Mouse (Mus musculus): ENCODE results near the gene Fntb.

Fntb gene

DNA sequence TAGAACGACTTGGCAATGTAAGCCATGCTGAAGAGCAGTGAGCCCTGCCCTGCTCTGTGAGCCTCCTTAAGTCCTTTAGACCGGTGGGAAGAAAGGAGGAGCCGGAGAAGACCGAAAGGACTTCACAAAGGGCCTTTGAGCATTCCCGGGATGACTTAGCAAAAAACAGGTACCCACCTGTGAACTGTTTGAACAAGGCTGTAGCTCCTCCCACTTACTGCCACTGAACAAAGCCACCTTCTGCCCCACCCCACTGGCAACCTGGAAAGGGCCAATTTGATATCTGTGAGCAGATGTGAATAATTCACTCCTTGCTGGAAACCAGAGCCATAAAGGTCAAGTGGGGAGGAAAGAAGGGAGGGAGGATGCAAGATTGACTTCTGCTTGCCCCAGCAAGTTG, 30.0 kb downstream of the Fntb start, which contains the start of gene Gpx2:
Gene Gpx2, minus strand, starts transcription at position 205 of the 400 bp plus-strand sequence.
- no peak for DNase-seq (ENCODE audit: low read depth, low spot score)

DNA sequence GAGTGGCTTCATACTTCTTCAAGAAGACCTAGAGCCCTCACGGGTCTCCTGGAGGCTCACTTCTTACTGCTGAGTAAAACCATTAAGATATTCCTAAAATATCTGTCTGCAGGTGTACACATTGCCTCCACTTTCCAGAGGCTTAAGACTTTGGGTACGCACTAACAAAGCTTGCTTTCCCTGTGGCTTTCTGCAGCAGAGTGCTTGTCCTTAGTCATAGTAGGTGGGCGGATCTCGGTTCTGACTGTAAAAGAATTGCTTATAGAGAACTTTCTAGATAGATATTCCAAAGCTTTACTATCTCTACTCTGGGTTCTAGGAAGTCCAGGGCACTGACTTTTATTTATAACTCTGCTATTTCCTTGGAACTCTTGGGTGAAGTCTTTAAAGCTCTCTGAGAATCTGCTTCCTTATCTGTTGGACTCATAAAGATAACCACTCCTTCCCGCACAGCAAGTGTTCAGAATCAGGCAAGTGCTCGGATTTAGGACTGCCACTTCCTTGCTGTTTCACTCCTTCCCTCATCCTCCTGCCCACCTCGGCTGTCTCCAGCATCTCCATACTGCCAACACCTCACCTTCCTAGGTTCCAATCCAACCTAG, 31.6 kb downstream of the Fntb start:
- DNase-seq (ENCODE audit: low read depth, low spot score) = no peak

- no peak for DNase-seq (ENCODE audit: low read depth, low spot score)
These were observed 32.8 kb downstream of the Fntb start for GRCm38 (mm10) chr12:76798008-76798720.

- DNase-seq (ENCODE audit: low read depth, low spot score) = no peak
These were observed 37.6 kb downstream of the Fntb start for GRCm38 (mm10) chr12:76803028-76803427.

DNA sequence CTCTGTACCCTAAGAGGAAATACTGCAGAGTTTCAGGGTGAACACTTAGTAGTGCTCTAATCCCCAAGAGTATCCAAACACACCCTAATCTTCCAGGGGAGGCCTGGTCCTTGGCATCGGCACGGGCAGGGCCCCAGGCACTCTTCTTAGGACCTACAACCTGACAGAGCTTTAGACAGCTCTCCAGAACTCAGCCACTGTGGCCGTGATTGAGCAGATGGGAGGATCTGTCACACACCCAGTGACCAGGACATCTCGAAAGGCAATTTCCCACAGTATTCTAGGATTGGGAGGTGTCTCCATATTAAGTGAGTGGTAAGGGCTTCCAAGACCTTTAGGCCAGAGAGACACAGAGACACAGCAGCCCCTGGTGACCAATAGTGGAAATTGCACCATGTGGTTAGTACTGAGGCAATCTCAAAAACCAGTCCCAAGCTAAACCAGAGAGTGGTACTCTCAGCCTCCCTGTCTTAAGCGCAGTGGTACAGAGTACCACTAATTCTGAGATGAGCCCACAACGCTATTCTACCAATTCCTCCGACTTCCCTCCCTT, 38.4 kb downstream of the Fntb start:
- DNase-seq (ENCODE audit: low read depth, low spot score) = peak; percentile 34

DNA sequence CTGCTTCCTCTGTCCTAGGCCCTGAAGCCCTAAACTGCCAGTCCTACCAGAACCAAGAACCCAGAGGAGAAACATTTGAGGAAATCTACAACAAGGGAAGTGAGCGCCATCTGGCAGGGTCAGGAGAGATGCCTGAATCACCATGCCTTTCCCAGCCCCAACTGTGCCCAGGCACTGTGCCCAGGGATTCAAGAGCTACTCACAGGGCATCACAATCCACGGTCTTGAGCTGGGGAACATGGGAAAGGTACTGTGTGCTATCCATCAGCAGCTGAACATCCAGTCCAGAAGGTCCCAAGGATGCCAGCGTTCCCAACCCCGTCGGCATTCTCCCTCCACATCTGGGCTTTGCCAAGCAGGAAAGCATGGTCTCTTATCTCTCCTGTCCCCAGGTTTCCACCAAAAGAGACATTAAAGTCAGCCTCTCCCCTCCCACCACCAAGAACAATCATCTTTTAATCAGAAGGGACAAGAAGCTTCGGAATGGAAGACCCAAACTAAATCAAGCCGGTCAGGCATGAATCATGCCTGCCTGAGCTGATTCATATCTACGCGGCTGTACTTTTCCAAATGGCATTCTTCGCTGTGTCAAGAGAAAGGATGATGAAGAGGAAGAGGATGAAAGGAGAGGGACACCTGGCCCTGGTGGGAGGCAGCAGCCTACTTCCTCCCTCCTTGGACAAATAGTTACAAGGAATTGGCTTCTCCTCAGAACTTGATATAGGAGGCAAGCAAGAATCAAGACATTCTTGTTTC, 39.8 kb downstream of the Fntb start:
- no peak for DNase-seq (ENCODE audit: low read depth, low spot score)

- no peak for DNase-seq (ENCODE audit: low read depth, low spot score)
These were observed 42.4 kb downstream of the Fntb start for GRCm38 (mm10) chr12:76807796-76808195.

DNA sequence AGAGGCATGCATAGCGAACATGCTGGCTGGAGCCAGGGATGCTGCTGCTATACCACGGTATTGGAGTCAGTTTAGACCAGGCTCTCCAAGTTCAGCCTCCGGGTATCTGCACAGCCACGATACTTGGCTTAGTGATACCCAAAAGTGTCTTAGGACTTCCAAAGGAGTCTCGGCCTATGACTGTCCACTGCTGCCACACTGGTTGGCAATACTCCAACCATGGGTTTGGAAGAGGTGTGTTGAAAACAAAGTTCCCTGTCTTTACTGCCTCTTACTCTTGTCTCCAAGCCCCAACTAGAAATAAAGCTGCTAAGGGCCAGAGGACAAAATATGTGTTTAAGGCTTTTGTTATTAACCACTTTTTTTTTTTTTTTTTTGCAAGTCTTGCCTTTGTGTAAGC, 45.1 kb downstream of the Fntb start:
- DNase-seq (ENCODE audit: low read depth, low spot score) = no peak

DNA sequence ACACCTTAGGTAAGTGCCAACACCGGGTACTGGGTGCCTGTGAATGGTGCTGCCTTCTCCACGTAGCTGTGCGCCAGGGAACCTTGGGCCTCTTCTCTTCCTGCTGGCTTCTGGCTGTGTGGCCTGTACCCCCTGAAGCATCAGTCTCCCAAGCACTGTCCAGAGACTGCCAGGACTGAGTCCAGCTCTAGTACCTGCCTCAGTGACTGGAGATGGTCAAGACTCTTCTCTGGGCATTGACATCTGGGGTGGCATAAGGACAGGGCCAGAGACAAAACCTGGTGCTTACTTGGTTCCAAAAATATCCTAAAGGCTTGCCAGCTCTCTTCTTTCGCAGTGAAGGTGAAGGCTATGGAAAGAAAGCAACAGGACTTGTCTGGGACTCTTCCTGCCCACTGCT, 45.6 kb downstream of the Fntb start:
- DNase-seq (ENCODE audit: low read depth, low spot score) = no peak

- no peak for DNase-seq (ENCODE audit: low read depth, low spot score)
These were observed 48.2 kb downstream of the Fntb start for GRCm38 (mm10) chr12:76813543-76813942.

- no peak for DNase-seq (ENCODE audit: low read depth, low spot score)
These were observed 48.7 kb downstream of the Fntb start for GRCm38 (mm10) chr12:76814120-76814519.

- no peak for DNase-seq (ENCODE audit: low read depth, low spot score)
These were observed 51.3 kb downstream of the Fntb start for GRCm38 (mm10) chr12:76816720-76817119.

DNA sequence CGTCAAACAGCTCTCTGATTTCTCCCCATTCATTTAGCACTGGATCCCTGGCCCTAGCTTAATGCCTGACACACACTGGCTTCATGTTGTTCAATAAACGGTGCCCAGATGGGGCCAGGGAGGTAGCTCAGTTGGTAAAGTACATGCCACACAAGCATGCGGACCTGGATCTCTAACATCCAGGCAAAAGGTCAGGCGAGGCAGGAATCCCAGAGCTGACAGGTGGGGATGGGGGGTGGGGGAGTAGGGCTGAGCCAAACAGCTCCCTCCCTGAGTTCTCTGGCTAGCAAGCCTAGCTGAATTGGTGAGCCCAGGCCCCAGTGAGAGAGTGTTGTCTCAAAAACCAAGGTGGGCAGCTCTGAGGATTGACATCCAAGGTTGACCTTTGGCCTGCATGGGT, 51.8 kb downstream of the Fntb start:
- no peak for DNase-seq (ENCODE audit: low read depth, low spot score)

DNA sequence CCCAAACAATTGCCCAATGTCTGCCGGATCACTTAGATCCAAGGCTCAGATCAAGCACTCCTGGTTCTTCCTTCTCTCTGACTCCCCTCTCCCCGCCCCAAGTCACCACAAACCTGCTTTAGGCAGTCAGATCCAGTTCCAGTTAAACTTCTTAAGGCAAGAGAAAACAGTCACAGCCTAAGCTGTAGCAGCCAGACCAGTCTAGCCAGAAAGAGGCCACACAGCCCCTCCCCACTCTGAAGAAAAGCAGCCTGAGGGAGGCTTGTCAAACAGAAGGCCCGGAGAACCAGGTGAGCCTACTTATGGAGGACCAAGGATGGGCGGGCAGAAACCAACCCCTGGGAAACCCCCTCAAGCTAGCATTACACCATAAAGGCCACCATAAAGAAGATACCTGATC, 52.7 kb downstream of the Fntb start:
- no peak for DNase-seq (ENCODE audit: low read depth, low spot score)

- DNase-seq (ENCODE audit: low read depth, low spot score) = no peak
These were observed 53.5 kb downstream of the Fntb start for GRCm38 (mm10) chr12:76818908-76819307.

- no peak for DNase-seq (ENCODE audit: low read depth, low spot score)
These were observed 54.4 kb downstream of the Fntb start for GRCm38 (mm10) chr12:76819816-76820215.

DNA sequence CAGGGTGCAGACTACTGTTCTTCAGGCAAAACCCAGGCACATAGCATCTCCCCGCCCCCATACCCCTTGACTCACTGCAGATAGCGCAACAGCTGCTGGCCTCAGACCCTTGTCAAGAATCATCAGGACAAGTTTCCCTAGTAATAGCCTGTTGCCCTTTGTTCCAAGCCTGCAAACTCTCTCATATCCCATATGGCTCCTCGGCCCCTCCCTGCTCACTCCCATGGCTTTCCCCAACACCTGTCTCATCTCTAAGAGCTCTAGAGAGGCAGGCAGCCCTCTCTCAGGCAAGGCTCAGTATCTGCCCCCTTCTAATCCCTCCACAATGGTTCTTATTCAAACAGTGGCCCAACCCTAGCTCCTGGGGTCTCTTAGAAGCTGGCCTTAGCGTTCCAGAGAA, 55.2 kb downstream of the Fntb start:
- no peak for DNase-seq (ENCODE audit: low read depth, low spot score)

DNA sequence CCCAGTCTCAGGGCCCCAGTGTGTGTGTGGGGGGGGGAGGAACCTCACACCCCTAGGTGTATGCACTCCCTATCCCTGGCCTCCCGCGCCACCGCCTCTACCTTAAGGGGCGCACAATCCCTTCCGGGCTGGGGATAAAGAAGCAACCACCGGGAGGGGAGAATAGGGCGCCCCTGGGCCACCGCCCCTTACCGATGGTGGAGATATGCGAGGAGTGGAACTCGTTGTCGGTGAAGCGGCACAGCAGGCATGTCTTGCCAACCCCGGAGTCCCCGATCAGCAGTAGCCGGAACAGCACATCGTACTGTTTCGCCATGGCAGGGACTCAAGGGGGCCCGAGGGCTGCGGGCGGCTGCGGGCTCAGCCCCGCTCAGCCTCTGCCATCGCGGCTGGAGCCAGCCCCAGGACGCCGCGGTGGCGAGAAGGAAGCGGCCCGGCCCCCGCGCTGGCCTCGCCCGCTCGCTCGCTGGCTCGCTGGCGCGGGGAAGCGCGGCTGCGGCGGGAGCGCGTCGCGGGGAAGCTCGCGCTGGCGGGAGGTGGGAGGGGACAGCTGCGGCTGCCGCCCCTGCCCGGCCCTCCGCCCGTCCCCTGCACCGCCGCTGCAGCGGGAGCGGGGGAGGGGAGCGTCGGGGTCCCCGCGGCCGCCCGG, 56.7 kb downstream of the Fntb start:
- DNase-seq (ENCODE audit: low read depth, low spot score) = peak; percentile 17

GRCm38 (mm10) chr12:76822651-76823041, 57.3 kb downstream of the Fntb start, which contains the start of gene Rab15:
TSS of gene Rab15 (minus strand) at chr12:76822908.
- peak; percentile 17 for DNase-seq (ENCODE audit: low read depth, low spot score)

DNA sequence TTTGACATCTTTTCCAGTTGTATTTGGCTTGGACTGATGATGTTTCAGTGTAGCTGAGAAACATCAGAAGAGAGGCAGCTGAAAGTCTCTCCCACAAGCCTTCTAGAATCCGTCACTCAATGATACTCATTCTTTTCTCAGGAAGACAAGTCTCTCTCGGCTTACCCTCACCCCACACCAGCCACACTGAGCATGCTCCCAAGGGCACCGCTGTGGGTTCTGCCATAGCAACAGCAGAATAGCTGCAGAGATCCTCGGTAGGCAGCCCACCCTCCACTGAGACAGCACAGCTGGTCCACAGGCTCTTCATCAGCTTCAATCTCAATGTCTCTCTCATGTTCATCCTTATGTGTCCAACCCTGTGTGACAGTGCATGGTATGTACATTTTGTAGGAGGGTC, 59.9 kb downstream of the Fntb start:
- DNase-seq (ENCODE audit: low read depth, low spot score) = no peak

GRCm38 (mm10) chr12:76832704-76833103, 67.3 kb downstream of the Fntb start:
- DNase-seq (ENCODE audit: low read depth, low spot score) = peak; percentile 31

All from retina, postnatal 7 days (tissue).